Mouse (Mus musculus) CH12.LX (cell line): ENCODE results near the gene Hnf1a. TPM values are rescaled to one million over a fixed set of nuclear protein-coding genes. Genes with fewer than 3 reads are reported as not detected.

Experiments
- DNase-seq: peaks from one replicate; pipeline ENCODE4 v3.0.0-alpha.2; 2013; ENCODE audit errors: extremely low read depth
- H3K27ac ChIP-seq: 2 replicates; pipeline ENCODE4 v1.5.1; 2012; ENCODE audit warnings: low read depth, mild to moderate bottlenecking, control low read depth, moderate library complexity; ENCODE audit not compliant: insufficient read depth
- H3K27me3 ChIP-seq: replicated peaks from 2 replicates; pipeline ENCODE3; 2012; ENCODE audit warnings: inconsistent platforms
- H3K36me3 ChIP-seq, 2 experiments: replicated peaks in 1 of 2; 2 replicates each; pipeline versions ENCODE3 to v1.6.1; 2012; ENCODE audit warnings: inconsistent platforms in 1 of 2, low read length in 1 of 2, mild to moderate bottlenecking in 1 of 2, mixed read lengths in 1 of 2, moderate library complexity in 1 of 2; ENCODE audit not compliant: control insufficient read depth in 1 of 2, insufficient read depth in 1 of 2
- H3K4me1 ChIP-seq, 2 experiments: 2 replicates each; pipeline ENCODE4 v1.6.1; 2012; ENCODE audit warnings: inconsistent platforms in 1 of 2, moderate library complexity in 1 of 2; ENCODE audit not compliant: insufficient read depth in 2 of 2, control insufficient read depth in 1 of 2
- H3K4me2 ChIP-seq: 2 replicates; pipeline ENCODE4 v1.6.1; 2012; ENCODE audit warnings: low read depth, mild to moderate bottlenecking, control low read depth; ENCODE audit not compliant: poor library complexity, insufficient read depth, severe bottlenecking
- H3K4me3 ChIP-seq, 3 experiments: fragments of 150-350 bp in 1 of 3; sonication (generic) in 1 of 3; replicated peaks in 1 of 3; 2 replicates each; pipeline versions ENCODE3 to v1.5.1; 2011 to 2012; ENCODE audit warnings: low read depth in 2 of 3, low read length in 2 of 3, mild to moderate bottlenecking in 2 of 3, moderate library complexity in 2 of 3, control low read depth in 1 of 3, improper control_type of control experiment in 1 of 3, inconsistent platforms in 1 of 3, mixed read lengths in 1 of 3; ENCODE audit not compliant: poor library complexity in 1 of 3
- H3K79me2 ChIP-seq: replicated peaks from 2 replicates; pipeline ENCODE4 v1.6.1; 2012; ENCODE audit warnings: mild to moderate bottlenecking, moderate library complexity; ENCODE audit not compliant: control insufficient read depth, poor library complexity, insufficient read depth, severe bottlenecking; ENCODE audit errors: extremely low read depth
- H3K9ac ChIP-seq: 2 replicates; pipeline ENCODE4 v1.6.1; 2012; ENCODE audit warnings: low read depth, mild to moderate bottlenecking, control low read depth, moderate library complexity; ENCODE audit not compliant: insufficient read depth
- H3K9me3 ChIP-seq: replicated peaks from 2 replicates; pipeline ENCODE3; 2012; ENCODE audit warnings: low read length, inconsistent platforms, mixed read lengths
- CHD1 ChIP-seq: IDR thresholded peaks from 2 replicates; pipeline ENCODE4 v1.6.1; 2012; ENCODE audit warnings: low read depth, low read length, improper control_type of control experiment, inconsistent platforms
- CHD2 ChIP-seq: IDR thresholded peaks from 2 replicates; pipeline ENCODE4 v1.6.1; 2011; ENCODE audit warnings: low read length, improper control_type of control experiment
- E2F4 ChIP-seq: IDR thresholded peaks from 2 replicates; pipeline ENCODE4 v1.6.1; 2011; ENCODE audit warnings: low read depth, low read length, improper control_type of control experiment; ENCODE audit not compliant: insufficient replicate concordance
- ELF1 ChIP-seq: IDR thresholded peaks from 2 replicates; pipeline ENCODE4 v1.6.1; 2014; ENCODE audit warnings: low read depth, mild to moderate bottlenecking, inconsistent platforms, low read length, improper control_type of control experiment
- EP300 ChIP-seq: IDR thresholded peaks from 2 replicates; pipeline ENCODE4 v1.6.1; 2011; ENCODE audit warnings: low read length, improper control_type of control experiment
- ETS1 ChIP-seq: conservative IDR thresholded peaks from 2 replicates; pipeline ENCODE4 v1.6.1; 2012; ENCODE audit warnings: low read depth, mild to moderate bottlenecking, inconsistent platforms, low read length, improper control_type of control experiment, moderate library complexity
- HCFC1 ChIP-seq: IDR thresholded peaks from 2 replicates; pipeline ENCODE4 v1.6.1; 2012; ENCODE audit warnings: low read depth, mild to moderate bottlenecking, inconsistent platforms, low read length, improper control_type of control experiment
- JUN ChIP-seq: IDR thresholded peaks from 2 replicates; pipeline ENCODE4 v1.6.1; 2011; ENCODE audit warnings: low read depth, mild to moderate bottlenecking, low read length, improper control_type of control experiment, moderate library complexity; ENCODE audit not compliant: insufficient read depth
- KAT2A ChIP-seq: IDR thresholded peaks from 2 replicates; pipeline ENCODE4 v1.6.1; 2012; ENCODE audit warnings: low read length, improper control_type of control experiment, inconsistent platforms; ENCODE audit not compliant: insufficient replicate concordance
- MAFK ChIP-seq: IDR thresholded peaks from 2 replicates; pipeline ENCODE4 v1.6.1; 2011; ENCODE audit warnings: low read length, improper control_type of control experiment; ENCODE audit not compliant: insufficient replicate concordance
- MAZ ChIP-seq: IDR thresholded peaks from 2 replicates; pipeline ENCODE4 v1.6.1; 2012; ENCODE audit warnings: low read depth, mild to moderate bottlenecking, inconsistent platforms, low read length, improper control_type of control experiment, moderate library complexity
- NRF1 ChIP-seq: IDR thresholded peaks from 2 replicates; pipeline ENCODE4 v1.6.1; 2014; ENCODE audit warnings: low read depth, mild to moderate bottlenecking, inconsistent platforms, low read length, improper control_type of control experiment, moderate library complexity
- PAX5 ChIP-seq: IDR thresholded peaks from 2 replicates; pipeline ENCODE4 v1.6.1; 2012; ENCODE audit warnings: low read length, inconsistent platforms, mixed read lengths
- POLR2A ChIP-seq: IDR thresholded peaks from 2 replicates; pipeline ENCODE4 v1.6.1; 2011; ENCODE audit warnings: low read depth, mild to moderate bottlenecking, improper control_type of control experiment, low read length
- POLR2AphosphoS2 ChIP-seq: IDR thresholded peaks from 2 replicates; pipeline ENCODE4 v1.6.1; 2011; ENCODE audit warnings: low read depth, low read length, improper control_type of control experiment
- SMC3 ChIP-seq: IDR thresholded peaks from 2 replicates; pipeline ENCODE4 v1.6.1; 2011; ENCODE audit warnings: low read depth, low read length, improper control_type of control experiment
- UBTF ChIP-seq: IDR thresholded peaks from 2 replicates; pipeline ENCODE4 v1.6.1; 2012; ENCODE audit warnings: low read depth, mild to moderate bottlenecking, inconsistent platforms, low read length, improper control_type of control experiment, moderate library complexity
- USF1 ChIP-seq: IDR thresholded peaks from 2 replicates; pipeline ENCODE4 v1.6.1; 2014; ENCODE audit warnings: low read depth, mild to moderate bottlenecking, inconsistent platforms, low read length, improper control_type of control experiment
- USF2 ChIP-seq: conservative IDR thresholded peaks from 2 replicates; pipeline ENCODE4 v1.6.1; 2011; ENCODE audit warnings: low read depth, low read length, improper control_type of control experiment
- ZC3H11A ChIP-seq: IDR thresholded peaks from 2 replicates; pipeline ENCODE4 v1.6.1; 2012; ENCODE audit warnings: low read depth, mild to moderate bottlenecking, inconsistent platforms, low read length, improper control_type of control experiment
- ZKSCAN1 ChIP-seq: IDR thresholded peaks from 2 replicates; pipeline ENCODE4 v1.6.1; 2012; ENCODE audit warnings: low read depth, inconsistent platforms, low read length, improper control_type of control experiment, borderline replicate concordance
- ZNF384 ChIP-seq: IDR thresholded peaks from 2 replicates; pipeline ENCODE4 v1.6.1; 2012; ENCODE audit warnings: low read depth, low read length, improper control_type of control experiment, inconsistent platforms
- dilution Hi-C: fragments of 300-500 bp; cut with MboI; formaldehyde crosslinking; loops from 2 replicates; pipeline ENCODE4 v1.14.3; 2020; ENCODE audit warnings: low sequenced_read_pairs; ENCODE audit not compliant: extremely low pct_unique_long_range_greater_than_20kb, extremely low pct_ligation_motif_present
- in situ Hi-C: fragments of 300-500 bp; cut with MboI; formaldehyde crosslinking; loops from 3 replicates; pipeline ENCODE4 v1.14.3; 2019; ENCODE audit warnings: low sequenced_read_pairs, low pct_ligation_motif_present, low pct_unique_long_range_greater_than_20kb, mixed read lengths
- polyA plus RNA-seq: library from polyadenylated mRNA; unstranded; fragments of >175 nt; gene quantifications from 2 replicates; pipeline ENCODE4 v1.2.1, GENCODE M21; 2012; ENCODE audit warnings: low read depth; ENCODE audit not compliant: insufficient read length
- total RNA-seq, 2 experiments: library from RNA; depleted of rRNA; stranded (reverse); fragments of 300-350 nt in 1 of 2; fragments of >200 nt in 1 of 2; gene quantifications; 2 replicates each; pipeline ENCODE4 v1.2.3; 2012 to 2014

Gene Hnf1a
- total and polyA plus RNA-seq, 3 experiments, result not detected

DNA sequence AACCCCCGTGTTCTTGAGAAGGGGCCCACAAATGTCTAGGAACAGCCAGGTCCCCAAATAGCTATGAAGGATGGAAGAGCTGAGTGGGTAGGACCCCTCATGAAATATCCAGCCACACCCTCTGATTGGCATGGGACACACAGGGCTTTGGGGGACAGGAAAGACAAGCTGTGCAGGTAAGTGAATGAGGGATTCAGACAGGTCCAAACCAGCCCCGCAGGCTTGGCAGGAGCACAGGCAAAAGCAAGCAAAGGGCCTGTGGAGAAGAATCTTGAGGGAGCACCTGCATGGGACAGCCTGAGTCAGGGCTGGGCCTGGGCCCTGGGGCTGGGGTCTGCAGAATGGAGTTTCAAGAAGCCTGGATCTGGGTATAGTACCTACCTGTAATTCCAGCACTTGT lies 29.6 kb upstream of the Hnf1a start:
- Histone ChIP-seq H3K79me2 (no peaks in the 10 kb centered on the region), H3K36me3 (no peaks in the 10 kb centered on the region), H3K4me1 (peaks cover 10 to 19% of the 10 kb centered on the region in 2 experiments), H3K4me3 (no peak overlapping the region), H3K27ac (no peak overlapping the region), H3K9me3 (no peaks in the 10 kb centered on the region), H3K27me3 (peaks cover 2% of the 10 kb centered on the region), H3K4me2 (no peak overlapping the region), H3K9ac (no peak overlapping the region)
- dilution Hi-C loops, result no loop called here
- no peak for TF ChIP-seq ELF1
- no peak for TF ChIP-seq PAX5
- no peak for TF ChIP-seq EP300
- no peak for TF ChIP-seq UBTF
- TF ChIP-seq USF2, result no peak
- no peak for TF ChIP-seq POLR2A
- TF ChIP-seq KAT2A, result no peak
- TF ChIP-seq CHD2, result no peak
- no peak for TF ChIP-seq NRF1
- TF ChIP-seq ZKSCAN1, result no peak
- TF ChIP-seq E2F4, result no peak
- TF ChIP-seq HCFC1, result no peak
- no peak for TF ChIP-seq POLR2AphosphoS2
- TF ChIP-seq MAZ, result no peak
- no peak for TF ChIP-seq ZC3H11A
- TF ChIP-seq SMC3, result no peak
- TF ChIP-seq ETS1, result no peak
- TF ChIP-seq CHD1, result no peak
- no peak for TF ChIP-seq JUN
- DNase-seq, result no peak
- in situ Hi-C loops, result no loop called here

DNA sequence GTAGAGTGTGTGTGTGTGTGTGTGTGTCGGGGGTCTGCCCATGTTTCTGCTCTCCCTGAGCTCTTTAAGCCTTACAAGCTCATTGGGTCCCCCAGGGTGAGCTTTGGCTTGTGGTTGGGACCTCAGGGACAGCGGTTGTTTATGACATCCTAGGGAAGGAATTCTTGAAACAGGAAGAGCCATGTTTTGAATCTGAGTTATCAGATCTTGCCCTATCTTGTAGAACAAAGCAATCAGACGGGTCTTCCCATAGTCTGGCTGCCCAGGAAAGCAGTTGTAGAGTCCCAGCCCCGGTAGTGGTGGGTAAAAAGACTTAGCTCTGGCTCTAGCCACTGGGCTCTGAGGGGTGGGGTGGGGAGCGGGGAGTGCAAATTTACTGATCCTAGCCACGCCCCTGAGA lies 26.4 kb upstream of the Hnf1a start:
- peaks cover 0 to 2% of the 10 kb centered on the region in 2 experiments; a peak in 1 of 4 replicates for H3K4me1 ChIP-seq
- in situ Hi-C loops, result no loop called here
- no peak for DNase-seq
- H3K27me3 ChIP-seq, result peaks cover 2% of the 10 kb centered on the region
- H3K79me2 ChIP-seq, result no peaks in the 10 kb centered on the region
- no peak overlapping the region for H3K27ac ChIP-seq
- no peaks in the 10 kb centered on the region for H3K36me3 ChIP-seq
- H3K9ac ChIP-seq, result no peak overlapping the region
- TF ChIP-seq USF2 (no peak), EP300 (no peak), USF1 (no peak), NRF1 (no peak), MAFK (no peak), ZNF384 (no peak), POLR2AphosphoS2 (no peak)
- no peak overlapping the region for H3K4me3 ChIP-seq
- H3K9me3 ChIP-seq, result no peaks in the 10 kb centered on the region
- H3K4me2 ChIP-seq, result no peak overlapping the region
- dilution Hi-C loops, result no loop called here
